Mouse (Mus musculus) midbrain, embryonic 12.5 days (tissue): Measurements from ENCODE around the gene Nrl. TPM values are rescaled to one million over a fixed set of nuclear protein-coding genes. Genes with fewer than 3 reads are reported as not detected.

Source experiments
- ATAC-seq: fragments of 200-750 bp; cut with Nextera tagmentation; 2 replicates; pipeline ENCODE4 v1.8.0; 2017; ENCODE audit warnings: low read depth, moderate TSS enrichment, moderate library complexity; ENCODE audit not compliant: low FRiP score
- H3K27ac ChIP-seq: fragments of 300-500 bp; sonication (generic); replicated peaks from 2 replicates; pipeline ENCODE4 v1.5.1; 2016; ENCODE audit warnings: mild to moderate bottlenecking
- H3K27me3 ChIP-seq: fragments of 300-500 bp; sonication (generic); 2 replicates; pipeline ENCODE4 v1.6.1; 2016; ENCODE audit warnings: mild to moderate bottlenecking
- H3K36me3 ChIP-seq: fragments of 300-500 bp; sonication (generic); 2 replicates; pipeline ENCODE4 v1.6.1; 2016
- H3K4me1 ChIP-seq: fragments of 300-500 bp; sonication (generic); 2 replicates; pipeline ENCODE4 v1.6.1; 2016
- H3K4me2 ChIP-seq: fragments of 300-500 bp; sonication (generic); replicated peaks from 2 replicates; pipeline ENCODE4 v1.6.1; 2016; ENCODE audit warnings: mild to moderate bottlenecking, moderate library complexity
- H3K4me3 ChIP-seq: fragments of 300-500 bp; sonication (generic); 2 replicates; pipeline ENCODE4 v1.5.1; 2016; ENCODE audit warnings: mild to moderate bottlenecking
- H3K9ac ChIP-seq: fragments of 300-500 bp; sonication (generic); replicated peaks from 2 replicates; pipeline ENCODE4 v1.6.1; 2016; ENCODE audit warnings: mild to moderate bottlenecking, moderate library complexity
- H3K9me3 ChIP-seq: fragments of 300-500 bp; sonication (generic); 2 replicates; pipeline ENCODE4 v1.6.1; 2016; ENCODE audit warnings: mild to moderate bottlenecking
- WGBS: fragments of 180-500 bp; shearing (Covaris S2); methylation state at CpG from one replicate; pipeline ENCODE4 v1.1.7; 2016; 5-methylcytosine and 5-hydroxymethylcytosine counted together
- polyA plus RNA-seq: library from polyadenylated mRNA; unstranded; fragments of >200 nt; fragmentation: Nextera tagmentation; extraction: Ambion mirVana; gene quantifications from 2 replicates; pipeline ENCODE4 v1.2.1, GENCODE M21; 2016

The Nrl gene
- polyA plus RNA-seq = not detected in 2 replicates

- ATAC-seq = no peak
- Histone ChIP-seq H3K4me3 (no peak within 1 kb of the TSS), H3K27me3 (peaks cover 42% of the 10 kb centered on the region), H3K9ac (no peak within 1 kb of the TSS), H3K9me3 (no peaks in the 10 kb centered on the region), H3K27ac (no peak within 1 kb of the TSS), H3K36me3 (no peaks in the 10 kb centered on the region), H3K4me2 (no peak within 1 kb of the TSS), H3K4me1 (peaks cover 6% of the 10 kb centered on the region; the same call in 1 of the 2 replicates)
- WGBS = 47% methylated on average over 8 of the region's 8 CpGs
Measured at GRCm38 (mm10) chr14:55524785-55525184, at the start of gene Nrl. TSS of gene Nrl (minus strand) at chr14:55524981.

DNA sequence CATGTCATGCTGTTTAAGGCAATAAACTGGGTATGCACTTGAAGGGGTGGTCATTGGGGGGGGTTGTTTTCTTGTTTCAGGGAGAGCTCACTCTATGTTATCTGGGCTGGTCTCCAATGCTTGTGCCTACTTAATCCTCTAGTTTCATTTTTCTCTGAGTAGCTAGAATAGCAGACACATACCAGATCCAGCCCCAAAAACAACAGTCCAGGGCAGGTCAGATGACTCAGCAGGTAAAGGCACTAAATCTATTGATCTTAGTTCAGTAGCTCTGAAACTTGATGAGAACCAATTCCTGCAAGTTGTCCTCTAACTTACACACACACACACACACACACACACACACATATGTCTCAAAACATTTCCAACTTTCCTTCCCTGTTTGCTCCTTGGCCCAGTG is 47.0 kb upstream of the Nrl start:
- Histone ChIP-seq H3K4me3 (no peak overlapping the region), H3K4me1 (no peaks in the 10 kb centered on the region), H3K4me2 (no peak overlapping the region), H3K9ac (no peak overlapping the region), H3K27me3 (no peaks in the 10 kb centered on the region), H3K27ac (no peak overlapping the region), H3K9me3 (no peaks in the 10 kb centered on the region), H3K36me3 (peaks cover 38% of the 10 kb centered on the region)
- ATAC-seq = no peak

GRCm38 (mm10) chr14:55570588-55570987 is 45.8 kb upstream of the Nrl start:
- no peaks in the 10 kb centered on the region for H3K9me3 ChIP-seq
- H3K27ac ChIP-seq = no peak overlapping the region
- no peak for ATAC-seq
- WGBS = 92% methylated on average over 2 of the region's 2 CpGs
- H3K4me2 ChIP-seq = no peak overlapping the region
- no peak overlapping the region for H3K9ac ChIP-seq
- peaks cover 50% of the 10 kb centered on the region for H3K36me3 ChIP-seq
- no peaks in the 10 kb centered on the region for H3K27me3 ChIP-seq
- no peak overlapping the region for H3K4me3 ChIP-seq
- H3K4me1 ChIP-seq = no peaks in the 10 kb centered on the region

GRCm38 (mm10) chr14:55567496-55567895 is 42.7 kb upstream of the Nrl start:
- peaks cover 74% of the 10 kb centered on the region for H3K36me3 ChIP-seq
- no peak overlapping the region for H3K4me3 ChIP-seq
- 90% methylated on average over 3 of the region's 3 CpGs for WGBS
- H3K4me2 ChIP-seq = no peak overlapping the region
- H3K27ac ChIP-seq = no peak overlapping the region
- no peak for ATAC-seq
- H3K9me3 ChIP-seq = no peaks in the 10 kb centered on the region
- H3K9ac ChIP-seq = no peak overlapping the region
- no peaks in the 10 kb centered on the region for H3K27me3 ChIP-seq
- no peaks in the 10 kb centered on the region for H3K4me1 ChIP-seq

DNA sequence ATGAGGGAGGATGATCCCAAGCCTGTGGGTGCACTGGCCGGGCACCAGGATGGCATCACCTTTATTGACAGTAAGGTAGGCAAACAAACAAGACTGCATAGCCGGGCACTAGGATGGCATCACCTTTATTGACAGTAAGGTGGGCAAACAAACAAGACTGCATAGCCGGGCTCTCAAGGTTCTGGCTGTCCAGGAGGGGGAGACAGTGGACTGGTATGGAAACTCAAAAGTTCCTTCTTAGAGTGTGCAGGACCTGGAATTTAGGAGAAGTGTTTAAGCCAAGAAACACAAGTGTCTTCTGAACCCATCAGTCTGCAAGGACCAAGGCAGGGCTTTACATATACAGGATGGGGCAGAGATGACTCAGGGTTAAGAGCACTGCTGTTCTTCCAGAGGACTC is 41.0 kb upstream of the Nrl start:
- Histone ChIP-seq H3K4me2 (no peak overlapping the region), H3K4me3 (no peak overlapping the region), H3K27ac (no peak overlapping the region), H3K4me1 (peaks cover 13% of the 10 kb centered on the region), H3K9me3 (no peaks in the 10 kb centered on the region), H3K27me3 (no peaks in the 10 kb centered on the region), H3K9ac (no peak overlapping the region), H3K36me3 (peaks cover 73% of the 10 kb centered on the region)
- ATAC-seq = no peak
- WGBS = 86% methylated on average over 3 of the region's 3 CpGs

DNA sequence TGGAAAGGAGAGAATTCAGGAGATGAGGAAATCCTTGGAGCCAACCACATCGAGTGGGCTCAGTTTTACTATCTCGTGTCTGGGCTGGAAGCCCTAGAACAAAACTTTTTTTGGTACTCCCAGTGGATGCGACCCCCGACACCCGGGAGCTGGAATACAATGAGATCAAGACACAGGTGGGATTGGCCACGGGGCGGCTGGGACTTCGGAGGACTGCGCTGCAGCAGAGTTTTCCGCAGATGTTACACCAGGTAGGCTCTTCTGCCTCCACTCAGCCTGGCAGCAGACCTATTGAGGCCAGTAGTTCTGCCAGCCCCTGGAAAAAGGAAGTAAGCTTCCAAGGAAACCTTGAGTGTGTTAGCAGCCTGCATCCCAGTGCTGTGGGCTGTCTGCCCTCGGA is 38.5 kb upstream of the Nrl start:
- H3K4me2 ChIP-seq = no peak overlapping the region
- H3K4me3 ChIP-seq = no peak overlapping the region
- no peaks in the 10 kb centered on the region for H3K9me3 ChIP-seq
- WGBS = 93% methylated on average over 11 of the region's 11 CpGs
- peaks cover 16% of the 10 kb centered on the region for H3K4me1 ChIP-seq
- no peaks in the 10 kb centered on the region for H3K27me3 ChIP-seq
- no peak for ATAC-seq
- H3K9ac ChIP-seq = no peak overlapping the region
- peaks cover 50% of the 10 kb centered on the region for H3K36me3 ChIP-seq
- no peak overlapping the region for H3K27ac ChIP-seq

- ATAC-seq = no peak
- H3K4me2 ChIP-seq = peak overlapping the region; percentile 86
- H3K9ac ChIP-seq = no peak overlapping the region
- no peak overlapping the region for H3K4me3 ChIP-seq
- 91% methylated on average over 10 of the region's 10 CpGs for WGBS
- no peak overlapping the region for H3K27ac ChIP-seq
- H3K27me3 ChIP-seq = no peaks in the 10 kb centered on the region
- peaks cover 17% of the 10 kb centered on the region for H3K4me1 ChIP-seq
- H3K36me3 ChIP-seq = peaks cover 37% of the 10 kb centered on the region
- no peaks in the 10 kb centered on the region for H3K9me3 ChIP-seq
Measured at GRCm38 (mm10) chr14:55561860-55562259, 37.1 kb upstream of the Nrl start.

GRCm38 (mm10) chr14:55560202-55561073 is 35.7 kb upstream of the Nrl start, which contains the start of gene A730061H03Rik:
TSS of gene A730061H03Rik (minus strand) at chr14:55560406.
- Histone ChIP-seq H3K27ac (peak within 1 kb of the TSS; percentile 98), H3K27me3 (no peaks in the 10 kb centered on the region), H3K4me2 (peak within 1 kb of the TSS; percentile 86), H3K4me1 (peaks cover 18% of the 10 kb centered on the region), H3K4me3 (peak within 1 kb of the TSS; percentile 65), H3K9me3 (no peaks in the 10 kb centered on the region), H3K36me3 (peaks cover 22% of the 10 kb centered on the region), H3K9ac (peak within 1 kb of the TSS; percentile 74)
- ATAC-seq = peak; percentile 96
- under 1% methylated on average over 51 of the region's 51 CpGs for WGBS

DNA sequence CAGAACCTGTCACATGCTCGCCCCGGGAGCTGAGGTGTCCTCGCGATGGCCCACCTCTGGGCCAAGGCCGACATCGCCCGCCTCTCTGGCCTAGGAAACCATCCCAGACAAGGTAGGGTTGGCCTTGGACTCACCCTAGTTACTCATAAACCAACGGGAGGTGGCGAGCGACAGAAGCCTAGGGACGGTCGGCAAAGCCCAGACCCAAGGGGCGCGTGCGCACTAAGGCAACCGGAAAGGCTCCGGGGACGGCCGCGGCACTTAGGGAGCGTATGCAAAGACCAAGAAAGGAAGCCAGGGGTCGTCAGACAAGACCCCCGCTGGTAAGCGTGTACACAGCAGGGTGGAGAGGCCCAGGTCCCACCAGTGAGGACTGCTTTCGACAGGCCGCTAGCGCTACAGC is 35.0 kb upstream of the Nrl start, which contains the start of gene Dcaf11:
Dcaf11 (plus strand) TSS at position 208 of the 403 bp plus-strand sequence.
- Histone ChIP-seq H3K36me3 (peaks cover 16% of the 10 kb centered on the region), H3K4me2 (peak within 1 kb of the TSS; percentile 86), H3K27ac (peak within 1 kb of the TSS; percentile 98), H3K4me1 (peaks cover 18% of the 10 kb centered on the region), H3K9ac (peak within 1 kb of the TSS; percentile 74), H3K9me3 (no peaks in the 10 kb centered on the region), H3K4me3 (peak within 1 kb of the TSS; percentile 65), H3K27me3 (no peaks in the 10 kb centered on the region)
- ATAC-seq = peak; percentile 79
- WGBS = under 1% methylated on average over 27 of the region's 27 CpGs

- no peak overlapping the region for H3K27ac ChIP-seq
- no peak for ATAC-seq
- peaks cover 18% of the 10 kb centered on the region for H3K4me1 ChIP-seq
- peak overlapping the region; percentile 86 for H3K4me2 ChIP-seq
- peak overlapping the region; percentile 74; the same call in 1 of the 2 replicates for H3K9ac ChIP-seq
- peak overlapping the region; percentile 65 for H3K4me3 ChIP-seq
- H3K27me3 ChIP-seq = no peaks in the 10 kb centered on the region
- H3K9me3 ChIP-seq = no peaks in the 10 kb centered on the region
- peaks cover 7% of the 10 kb centered on the region for H3K36me3 ChIP-seq
- 63% methylated on average over 6 of the region's 6 CpGs for WGBS
Measured at GRCm38 (mm10) chr14:55558740-55559448, 34.1 kb upstream of the Nrl start.

DNA sequence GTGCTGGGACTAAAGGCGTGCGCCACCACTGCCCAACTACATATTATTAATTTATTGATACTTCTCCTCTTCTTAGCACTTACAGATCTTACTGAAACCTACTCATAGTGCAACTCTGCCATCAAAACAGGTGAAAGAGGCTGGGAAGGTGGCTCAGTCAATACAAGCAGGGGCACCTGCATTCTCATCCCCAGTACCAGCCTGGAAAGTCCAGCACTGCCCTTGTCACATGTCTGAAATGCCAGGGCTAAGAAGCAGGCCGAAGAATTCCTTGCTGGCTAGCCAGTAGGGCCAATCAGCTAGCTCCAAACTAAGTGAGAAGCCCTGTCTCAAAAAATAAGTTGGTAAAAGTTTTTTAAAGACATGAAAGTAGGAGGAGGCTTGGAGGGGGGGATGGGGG is 32.8 kb upstream of the Nrl start:
- Histone ChIP-seq H3K4me1 (peaks cover 18% of the 10 kb centered on the region), H3K9me3 (no peaks in the 10 kb centered on the region), H3K36me3 (no peaks in the 10 kb centered on the region), H3K27ac (no peak overlapping the region), H3K4me3 (no peak overlapping the region), H3K4me2 (no peak overlapping the region), H3K27me3 (no peaks in the 10 kb centered on the region), H3K9ac (no peak overlapping the region)
- 90% methylated on average over 3 of the region's 3 CpGs for WGBS
- ATAC-seq = no peak

- Histone ChIP-seq H3K9ac (no peak overlapping the region), H3K4me1 (peaks cover 15% of the 10 kb centered on the region), H3K27ac (no peak overlapping the region), H3K4me2 (no peak overlapping the region), H3K36me3 (no peaks in the 10 kb centered on the region), H3K27me3 (no peaks in the 10 kb centered on the region), H3K9me3 (no peaks in the 10 kb centered on the region), H3K4me3 (no peak overlapping the region)
- WGBS = 29% methylated on average over 5 of the region's 5 CpGs
- no peak for ATAC-seq
Measured at GRCm38 (mm10) chr14:55557003-55557402, 32.2 kb upstream of the Nrl start.
